Mouse (Mus musculus) kidney, adult 8-10 months (tissue): ENCODE results near the gene C1qa.

Source experiments
- DNase-seq, 2 experiments: peaks; one replicate each; pipeline ENCODE4 v3.0.0; 2022

The C1qa gene

DNA sequence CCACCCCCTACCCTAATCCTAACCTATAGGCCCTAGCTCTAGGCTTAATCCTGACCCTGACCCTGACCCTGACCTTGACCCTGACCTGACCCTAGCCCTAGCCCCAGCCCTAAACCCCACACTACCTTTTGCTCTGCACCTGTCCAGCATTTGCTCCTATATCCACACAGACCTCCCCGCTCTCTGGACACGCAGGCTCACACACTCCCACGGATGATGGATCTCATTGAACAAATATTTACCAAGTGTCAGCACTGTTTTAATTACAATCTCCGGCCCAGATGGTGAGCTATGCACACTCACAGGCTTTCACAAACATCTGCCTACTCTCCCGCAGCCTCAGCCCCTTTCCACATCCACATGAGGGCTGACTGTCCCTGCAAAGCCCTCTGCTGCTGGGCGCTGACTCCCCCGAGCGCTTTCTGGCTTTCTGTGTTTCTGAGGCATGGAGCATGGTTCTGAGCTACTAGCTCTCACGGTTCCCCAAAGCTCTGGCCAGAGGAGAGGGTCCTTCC lies 462 bp downstream of the C1qa start:
- no peak for DNase-seq

DNA sequence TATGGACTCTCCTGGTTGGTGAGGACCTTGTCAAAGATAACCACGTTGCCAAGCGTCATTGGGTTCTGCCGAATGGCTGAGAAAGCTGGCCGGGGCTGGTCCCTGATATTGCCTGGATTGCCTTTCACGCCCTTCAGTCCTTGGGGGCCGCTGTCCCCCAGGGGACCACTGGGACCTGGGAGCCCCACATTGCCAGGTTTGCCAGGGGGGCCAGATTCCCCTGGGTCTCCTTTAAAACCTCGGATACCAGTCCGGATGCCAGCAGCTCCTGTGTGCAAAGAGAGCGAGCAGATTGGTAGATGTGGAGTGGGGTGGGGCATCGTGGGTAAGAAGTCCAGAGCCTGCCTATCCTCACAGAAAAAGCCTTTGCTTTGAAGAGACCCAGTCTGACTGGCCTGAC lies 2.1 kb downstream of the C1qa start:
- DNase-seq = no peak

DNA sequence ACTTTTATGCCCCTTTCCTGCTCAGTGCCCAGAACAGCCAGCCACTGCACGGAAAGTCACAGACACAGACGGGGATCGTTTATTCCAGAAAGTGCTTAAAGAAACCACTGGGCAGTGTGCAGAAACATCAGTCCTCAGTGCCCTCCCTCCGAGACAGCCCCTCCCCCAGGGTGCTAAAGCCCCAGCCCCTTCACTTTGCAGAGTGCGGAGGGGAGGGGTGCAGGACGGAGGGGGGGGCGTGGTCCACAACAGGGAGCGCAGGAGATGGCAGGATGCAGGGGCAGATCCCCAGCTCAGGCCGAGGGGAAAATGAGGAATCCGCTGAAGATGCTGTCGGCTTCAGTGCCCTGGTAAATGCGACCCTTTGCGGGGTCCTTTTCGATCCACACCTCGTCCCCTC lies 2.7 kb downstream of the C1qa start:
- DNase-seq = no peak

DNA sequence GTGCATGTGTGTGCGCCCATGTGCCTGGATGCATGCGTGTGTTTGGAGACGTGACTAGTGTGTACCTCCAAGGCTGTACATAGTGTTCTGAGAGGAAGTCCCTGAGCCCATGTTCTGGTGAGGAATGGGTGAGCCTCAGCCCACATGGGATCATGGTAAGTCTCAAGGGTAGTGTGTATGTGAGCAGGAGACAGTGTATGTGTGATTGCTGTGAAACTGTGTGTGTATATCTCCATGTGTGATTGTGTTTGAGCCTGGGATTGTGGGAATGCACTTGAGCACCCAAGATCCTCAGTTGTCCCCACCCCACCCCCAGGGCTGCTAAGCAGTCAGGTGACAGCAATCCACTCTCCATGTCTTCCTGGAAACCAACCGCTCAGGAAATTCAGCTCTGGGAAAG lies 3.8 kb downstream of the C1qa start:
- no peak for DNase-seq

DNA sequence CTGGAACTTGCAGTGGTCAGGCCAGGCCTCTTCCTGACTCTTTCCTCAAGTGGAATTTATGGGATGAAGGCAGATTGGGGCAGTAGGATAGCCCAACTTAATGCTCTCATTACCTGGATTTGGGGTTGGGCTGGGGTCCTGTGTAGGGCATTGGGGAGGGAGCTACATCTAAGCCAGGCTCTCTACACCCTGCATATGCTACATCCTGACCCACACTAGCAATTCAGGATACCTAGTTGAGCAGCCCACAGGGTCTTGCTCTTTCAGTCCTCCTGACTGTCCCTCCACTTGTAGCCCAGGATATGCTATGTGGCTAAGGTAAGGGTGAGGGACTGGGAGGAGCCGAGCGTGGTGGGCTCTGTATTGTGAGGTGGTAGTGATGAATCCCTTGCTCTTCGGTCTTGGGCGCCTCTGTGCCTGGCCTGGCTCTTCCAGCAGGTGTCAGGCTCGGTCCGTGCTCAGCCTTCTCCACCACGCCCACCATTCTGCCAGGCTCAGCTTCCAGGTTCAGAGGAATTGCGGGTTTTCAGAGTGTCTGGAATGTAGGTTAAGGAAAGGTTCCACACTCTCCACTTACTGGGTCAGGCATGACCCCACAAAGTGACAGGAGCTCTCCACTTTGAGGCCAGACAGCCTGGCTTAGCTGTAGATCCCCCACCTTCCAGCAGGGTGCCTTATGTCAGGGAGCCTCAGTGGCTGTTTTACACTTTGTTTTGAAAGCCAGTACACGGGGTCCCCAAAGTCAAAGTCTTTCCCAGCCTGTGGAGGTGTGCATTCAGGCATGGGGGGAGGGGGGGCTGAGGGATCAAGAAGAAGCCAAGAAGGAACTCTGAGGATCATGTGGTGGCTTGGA lies 4.7 kb downstream of the C1qa start:
- peak in 1 of 2 experiments; percentile 18 for DNase-seq

DNA sequence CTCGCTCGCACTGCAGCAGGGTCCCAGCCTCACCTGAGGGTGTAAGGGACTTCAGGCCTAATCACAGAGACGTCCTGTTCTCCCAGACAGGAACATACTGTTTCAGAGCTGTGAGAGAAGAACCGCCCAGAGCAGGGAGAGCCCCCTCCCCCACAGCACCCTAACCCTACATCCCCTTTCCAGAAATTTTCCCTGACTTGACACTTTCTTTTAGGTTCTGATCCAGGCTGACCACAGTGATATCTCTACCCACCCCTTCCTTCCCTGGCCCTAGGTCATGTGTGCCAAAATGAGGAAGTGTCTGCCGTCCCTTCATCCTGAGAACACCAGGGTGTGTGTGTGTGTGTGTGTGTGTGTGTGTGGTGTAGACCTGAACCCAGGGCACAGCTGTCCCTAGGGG lies 5.8 kb downstream of the C1qa start, which contains the start of gene C1qc:
C1qc (minus strand) TSS at position 255 of the 400 bp plus-strand sequence.
- DNase-seq = peak in 1 of 2 experiments; percentile 14

DNA sequence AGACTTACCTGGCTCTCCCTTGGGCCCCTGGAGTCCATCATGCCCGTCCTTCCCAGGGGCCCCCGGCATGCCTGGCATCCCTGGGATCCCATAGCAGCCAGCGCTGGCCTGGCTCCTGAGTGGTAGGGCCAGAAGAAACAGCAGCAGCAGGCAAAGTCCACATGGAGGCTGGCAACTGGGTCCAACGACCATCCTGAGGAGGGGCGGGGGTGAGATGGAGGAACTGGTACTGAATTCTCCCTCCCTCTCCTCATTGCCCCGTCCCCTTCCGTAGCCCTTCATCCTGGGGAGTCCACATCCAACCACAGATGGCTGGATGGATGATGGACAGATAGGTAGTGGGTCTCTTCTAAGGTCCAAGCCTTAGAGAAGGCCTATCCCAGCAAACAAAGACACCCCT lies 6.2 kb downstream of the C1qa start:
- no peak for DNase-seq

DNA sequence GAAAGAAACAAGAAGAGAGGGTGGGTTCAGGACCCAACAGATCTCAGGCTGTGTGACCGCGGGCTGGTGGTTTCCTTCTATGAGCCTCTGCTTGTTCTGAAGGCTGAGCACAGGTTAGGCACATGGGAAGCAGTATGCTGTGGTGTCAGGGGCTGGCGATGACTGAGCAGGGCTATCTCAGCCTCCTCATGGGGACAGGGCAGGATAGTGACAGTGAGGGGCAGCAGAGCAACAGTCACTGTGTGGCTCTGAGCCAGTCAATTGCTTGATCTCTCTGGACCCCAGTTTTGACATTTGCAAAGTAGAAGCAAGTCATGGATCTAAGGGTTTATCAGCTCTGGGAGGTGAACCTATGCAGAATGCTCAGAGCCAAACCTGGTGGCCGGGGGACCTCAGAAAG lies 7.5 kb downstream of the C1qa start:
- DNase-seq = no peak

DNA sequence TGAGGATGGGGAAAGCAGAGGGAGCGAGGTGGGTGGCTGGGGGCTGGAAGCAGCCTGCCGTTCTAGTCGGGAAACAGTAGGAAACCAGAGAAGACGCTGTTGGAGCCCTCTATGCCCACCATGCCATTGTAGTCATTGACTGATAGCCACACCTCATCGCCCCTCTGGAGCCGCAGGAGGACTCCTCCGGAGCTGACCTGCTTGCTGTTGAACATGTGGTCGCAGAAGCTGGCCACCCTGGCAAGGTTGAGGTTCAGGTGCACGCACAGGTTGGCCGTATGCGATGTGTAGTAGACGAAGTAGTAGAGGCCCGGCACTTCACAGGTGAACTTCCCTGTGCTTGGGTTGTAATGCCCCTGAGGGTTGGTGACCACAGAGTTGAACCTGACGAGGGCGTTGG lies 8.6 kb downstream of the C1qa start:
- DNase-seq = no peak

DNA sequence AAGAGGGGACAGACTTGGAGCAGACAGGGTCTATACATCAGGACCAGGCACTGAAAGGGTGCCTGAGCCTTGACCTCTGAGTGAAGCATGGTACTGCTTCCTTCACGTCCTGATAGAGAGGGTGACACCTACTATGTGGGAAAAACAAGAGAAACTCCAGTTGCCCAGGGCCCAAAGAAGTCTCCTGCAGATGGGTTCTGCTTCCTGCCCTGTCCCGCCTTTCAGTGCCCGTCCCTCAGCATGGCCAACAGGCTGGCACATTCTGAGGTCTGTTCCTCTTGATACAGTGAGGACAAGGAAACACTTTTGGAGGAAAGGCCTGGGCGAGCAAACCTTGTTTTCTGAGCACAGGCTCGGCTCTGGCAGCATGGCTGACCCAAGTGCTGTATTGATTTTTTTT lies 10.9 kb downstream of the C1qa start:
- DNase-seq = no peak

DNA sequence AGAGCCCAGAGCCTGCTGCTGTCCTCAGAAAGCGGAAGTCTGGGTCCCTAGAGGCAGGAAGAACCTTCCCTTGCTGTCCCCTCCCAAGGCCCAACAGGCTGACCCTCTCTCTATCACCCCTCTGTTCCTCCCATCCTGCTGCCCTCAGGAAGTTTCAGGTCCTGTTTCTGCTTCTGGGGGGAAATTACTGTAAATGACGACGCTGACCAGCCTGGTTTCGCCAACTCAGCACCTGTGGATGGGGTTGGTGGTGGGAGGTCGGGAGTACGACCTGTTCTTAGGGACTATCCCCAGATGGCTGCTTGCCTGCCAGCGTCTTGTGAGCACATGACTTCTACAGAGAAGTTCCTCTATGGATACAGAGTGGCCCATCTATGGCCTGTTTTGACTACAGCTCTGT lies 12.5 kb downstream of the C1qa start, which contains the start of gene C1qb:
C1qb (minus strand) TSS at position 87 of the 400 bp plus-strand sequence.
- DNase-seq = no peak

DNA sequence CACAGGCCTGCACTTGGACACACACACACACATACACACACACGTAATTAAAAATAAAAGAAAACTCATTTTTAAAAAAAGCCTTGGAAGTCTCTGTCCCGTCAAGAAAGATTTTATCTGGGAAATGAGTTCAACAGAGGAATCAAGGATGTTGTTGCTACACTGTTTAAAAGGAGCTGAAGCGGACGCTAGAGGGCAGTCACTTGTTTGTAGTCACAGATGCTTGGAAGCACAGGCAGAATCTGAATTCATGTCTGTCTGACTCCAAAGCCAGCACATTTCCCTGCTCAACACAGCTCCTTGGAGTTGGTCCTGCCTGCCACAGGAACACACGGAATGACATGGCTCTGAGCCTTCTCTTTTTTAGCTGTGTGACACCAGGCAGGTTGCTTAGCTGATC lies 20.0 kb downstream of the C1qa start:
- peak in 1 of 2 experiments; percentile 29 for DNase-seq

DNA sequence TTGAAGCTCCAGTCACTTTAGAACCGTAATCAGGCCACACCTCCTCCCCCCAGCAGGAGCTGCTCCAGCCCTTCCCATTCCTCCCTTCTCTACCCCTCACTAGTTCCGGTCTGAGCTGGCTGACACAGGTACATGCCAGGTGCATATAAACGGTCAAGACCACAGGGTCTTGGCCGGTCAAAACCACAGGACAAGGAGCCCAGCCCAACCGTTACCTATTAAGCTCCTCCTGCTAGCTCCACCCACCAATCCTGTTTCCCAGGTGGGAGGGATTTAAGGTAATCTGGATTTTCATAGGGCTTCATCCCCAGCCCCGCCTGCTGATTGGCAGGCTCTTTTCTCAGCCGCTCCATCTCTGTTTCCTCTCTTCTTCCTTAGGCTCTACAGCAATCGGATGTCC lies 20.4 kb downstream of the C1qa start:
- no peak for DNase-seq

DNA sequence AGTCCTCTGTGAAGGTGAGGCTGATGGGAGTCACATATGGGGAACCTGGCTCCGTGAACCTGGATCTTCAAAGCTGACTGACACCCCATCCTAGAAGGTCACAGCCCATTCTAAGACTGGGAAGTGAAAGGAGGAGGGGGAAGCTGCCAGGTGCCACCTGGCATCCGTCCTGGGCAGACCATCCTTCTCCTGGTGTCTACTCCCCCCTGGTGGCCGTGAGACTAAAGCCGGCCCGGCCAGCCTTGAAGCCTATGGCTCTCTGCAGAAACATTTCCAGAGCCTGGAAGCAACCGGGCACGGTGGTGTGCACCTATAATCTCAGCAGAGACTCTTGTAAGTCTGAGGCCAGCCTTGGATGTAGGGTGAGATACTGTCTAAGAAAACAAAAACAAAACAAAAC lies 21.6 kb downstream of the C1qa start:
- peak; percentile 23 to 41 for DNase-seq

DNA sequence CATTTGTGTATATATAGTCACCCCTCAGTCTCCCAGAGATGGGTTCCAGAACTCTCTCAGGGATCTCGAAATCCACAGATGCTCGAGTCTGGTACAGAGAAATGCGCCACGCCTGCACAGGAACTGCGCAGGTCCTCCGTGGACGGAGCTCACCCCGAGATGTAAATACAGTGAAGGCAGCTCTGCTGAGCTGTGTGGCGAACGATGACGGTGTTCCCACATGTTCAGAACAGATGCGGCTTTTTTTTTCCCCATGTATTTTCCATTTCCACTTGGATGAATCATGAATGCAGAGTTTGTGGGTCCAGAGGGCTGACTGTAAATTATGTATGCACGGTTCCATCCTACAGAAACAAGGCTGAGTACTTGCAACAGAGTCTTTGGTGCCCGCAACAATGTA lies 23.6 kb downstream of the C1qa start:
- DNase-seq = no peak

DNA sequence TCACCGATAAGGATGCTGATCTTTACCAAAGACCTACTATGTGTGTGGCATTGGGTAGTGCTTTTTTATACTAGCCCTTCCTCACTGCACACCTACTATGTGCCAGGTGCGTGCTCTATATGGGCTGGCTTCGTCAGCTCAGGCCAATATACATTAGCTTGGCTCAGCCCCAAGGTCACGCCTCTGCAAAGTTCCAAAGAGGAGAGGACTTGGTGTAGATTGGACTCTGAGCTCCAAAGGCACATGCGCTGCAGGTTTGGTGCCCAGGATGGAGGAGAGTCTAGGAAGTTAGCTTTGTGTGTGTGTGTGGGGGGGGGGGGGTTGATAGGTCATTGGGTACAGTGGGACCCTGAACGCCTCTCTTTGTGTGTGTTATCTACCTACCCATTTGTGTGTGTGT lies 30.2 kb downstream of the C1qa start:
- no peak for DNase-seq

DNA sequence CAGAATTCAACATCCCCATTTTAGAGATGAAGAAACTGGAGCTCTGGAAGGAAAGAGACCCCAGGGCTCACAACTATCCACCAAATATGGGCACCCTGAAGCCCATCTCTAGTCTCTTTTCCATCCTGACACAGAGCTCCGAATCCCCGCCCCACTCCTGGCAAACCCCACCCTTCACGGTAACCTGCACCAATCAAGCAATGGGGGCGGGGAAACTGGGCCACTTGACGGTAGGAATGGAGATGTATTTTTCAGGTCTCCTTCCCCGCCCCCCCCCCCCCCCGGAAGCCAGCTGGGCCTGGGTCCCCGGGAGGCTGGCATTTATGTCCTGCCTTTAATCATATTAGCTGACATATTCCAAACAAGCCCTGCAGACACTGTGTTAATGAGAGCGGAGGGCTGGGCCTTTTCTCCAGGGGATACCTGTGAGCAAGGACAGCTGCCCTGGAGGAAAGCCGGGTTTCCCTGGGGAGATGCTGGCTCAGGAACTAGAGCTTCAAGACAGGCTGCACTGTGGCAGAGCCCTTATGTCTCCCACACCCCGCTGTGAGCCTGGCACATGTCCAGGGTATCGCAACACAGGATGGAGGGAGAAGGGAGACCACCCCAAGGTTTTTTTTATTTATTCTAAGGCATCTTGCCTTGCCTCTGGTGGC lies 30.8 kb downstream of the C1qa start:
- DNase-seq = no peak

DNA sequence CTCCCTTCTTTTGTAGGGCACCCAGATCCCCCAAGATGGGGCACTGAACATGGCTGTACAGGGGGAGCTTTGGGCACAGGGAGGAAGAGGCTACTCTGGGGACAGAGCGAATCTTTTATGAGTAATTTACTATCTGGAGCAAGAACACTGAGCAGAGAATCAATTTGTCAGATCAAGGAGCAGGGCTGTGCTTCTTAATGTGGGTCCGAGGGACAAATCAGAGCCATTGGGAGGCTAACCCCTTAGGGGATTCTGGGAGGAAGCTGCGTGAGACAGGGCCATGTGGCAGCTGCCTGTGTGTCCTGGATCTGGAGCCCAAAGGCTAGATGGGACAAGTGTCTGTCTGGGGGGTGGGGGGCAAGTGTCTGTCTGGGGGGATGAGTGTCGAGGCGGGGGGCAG lies 33.1 kb downstream of the C1qa start:
- no peak for DNase-seq

DNA sequence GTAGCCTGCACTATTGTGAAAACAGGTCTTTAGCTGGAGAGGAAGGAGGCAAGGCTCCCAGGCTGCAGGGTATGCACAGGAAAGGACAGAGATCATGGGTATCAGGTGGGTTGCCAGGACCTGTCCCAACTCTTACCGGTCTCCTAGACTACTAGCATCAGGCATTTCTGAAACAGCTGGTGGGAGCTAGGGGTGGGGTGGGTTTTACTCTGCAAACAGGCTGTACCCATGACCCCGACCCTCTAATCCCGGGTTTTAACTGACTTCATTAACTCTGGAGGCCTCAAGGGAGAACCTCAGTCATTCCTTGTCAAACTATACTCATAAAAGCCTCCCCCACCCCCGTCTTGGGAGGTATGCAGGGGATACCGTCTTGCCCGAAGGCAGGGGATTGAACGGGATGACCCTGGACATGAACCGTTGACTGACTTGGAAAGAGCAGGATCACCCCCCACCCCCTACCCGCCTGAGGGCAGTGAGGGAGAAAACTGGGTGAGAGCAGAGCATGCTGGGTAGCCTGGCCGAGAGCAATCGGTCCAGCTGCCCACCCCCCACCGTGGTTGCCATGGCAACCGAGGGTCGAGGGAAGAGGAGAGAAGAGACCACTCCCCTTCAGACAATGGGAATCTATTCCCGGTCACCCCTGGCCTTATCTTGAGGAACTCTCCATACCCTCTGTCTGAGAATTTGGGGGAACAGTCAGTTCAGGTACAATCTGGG lies 33.7 kb downstream of the C1qa start:
- DNase-seq = no peak

DNA sequence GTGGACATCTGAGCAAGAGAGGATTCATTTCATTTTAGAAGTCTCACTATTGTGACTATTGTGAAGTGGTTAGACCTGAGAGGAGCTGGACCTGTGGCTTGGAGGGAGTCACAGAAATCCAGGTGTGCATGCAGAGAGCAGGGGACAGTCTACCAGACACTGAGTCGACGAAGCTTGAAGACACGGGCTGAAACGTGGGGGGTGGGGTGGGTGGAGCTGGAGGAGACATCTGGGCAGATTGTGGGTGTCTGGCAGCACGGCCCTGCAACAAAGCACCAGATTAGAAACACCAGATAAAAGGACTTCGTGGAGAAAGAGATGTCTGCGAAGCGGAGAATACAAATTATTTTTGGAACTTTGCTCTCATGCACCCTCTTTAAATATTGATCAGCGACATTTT lies 35.1 kb downstream of the C1qa start:
- no peak for DNase-seq

DNA sequence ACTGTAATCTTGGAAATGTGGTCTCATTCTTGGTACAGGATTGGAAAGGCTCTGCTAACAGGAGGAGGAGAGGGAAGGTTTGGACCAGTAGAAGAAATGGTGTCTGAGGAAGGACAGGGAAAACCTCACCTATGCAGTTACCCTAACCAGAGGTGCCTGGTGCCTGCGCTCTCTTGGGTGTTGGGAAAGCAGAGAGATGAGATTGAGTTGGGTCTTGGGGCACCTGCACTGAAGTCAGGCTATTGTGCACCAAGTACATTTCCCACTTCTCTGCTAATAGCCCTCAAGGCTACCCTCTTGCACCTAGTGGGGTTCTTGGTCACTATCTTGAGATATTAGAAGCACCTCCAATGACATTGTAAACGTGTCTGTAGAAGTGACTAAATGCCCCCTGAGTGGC lies 36.2 kb downstream of the C1qa start:
- DNase-seq = no peak

DNA sequence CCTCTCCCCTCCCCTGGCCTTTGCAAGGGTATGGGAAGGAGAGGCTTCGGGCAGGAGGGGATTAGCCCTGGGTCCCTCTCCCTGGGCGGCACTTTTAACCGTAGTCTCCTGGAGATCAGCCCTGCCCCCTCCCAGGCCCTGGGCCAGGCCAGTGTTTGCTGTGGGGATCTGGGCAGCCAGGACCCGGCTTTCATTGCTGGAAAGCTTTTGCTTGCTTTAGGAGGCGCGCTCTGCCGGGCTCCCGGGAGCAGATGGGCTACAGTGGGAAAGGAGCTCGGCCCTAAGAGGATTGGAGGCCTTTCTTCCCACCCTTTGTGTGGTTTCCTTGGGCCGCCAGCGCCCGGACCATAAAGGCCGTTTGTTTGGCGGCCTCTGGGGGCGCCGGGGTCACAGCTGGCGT lies 36.8 kb downstream of the C1qa start:
- no peak for DNase-seq

DNA sequence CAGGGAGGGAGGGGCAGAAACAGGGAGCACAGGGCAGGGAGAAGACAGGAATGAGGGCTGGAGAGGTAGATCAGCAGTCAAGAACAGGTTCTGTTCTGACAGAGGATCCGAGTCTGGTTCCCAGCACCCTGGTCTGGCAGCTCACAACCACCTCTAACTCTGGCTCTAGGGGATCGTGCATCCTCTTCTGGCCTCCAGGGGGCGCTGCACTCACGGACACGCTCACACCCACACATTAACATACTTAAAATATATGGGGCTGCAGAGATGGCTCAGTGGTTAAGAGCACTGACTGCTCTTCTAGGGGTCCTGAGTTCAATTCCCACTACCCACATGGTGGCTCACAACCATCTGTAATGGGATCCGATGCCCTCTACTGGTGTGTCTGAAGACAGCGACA lies 38.6 kb downstream of the C1qa start:
- no peak for DNase-seq

DNA sequence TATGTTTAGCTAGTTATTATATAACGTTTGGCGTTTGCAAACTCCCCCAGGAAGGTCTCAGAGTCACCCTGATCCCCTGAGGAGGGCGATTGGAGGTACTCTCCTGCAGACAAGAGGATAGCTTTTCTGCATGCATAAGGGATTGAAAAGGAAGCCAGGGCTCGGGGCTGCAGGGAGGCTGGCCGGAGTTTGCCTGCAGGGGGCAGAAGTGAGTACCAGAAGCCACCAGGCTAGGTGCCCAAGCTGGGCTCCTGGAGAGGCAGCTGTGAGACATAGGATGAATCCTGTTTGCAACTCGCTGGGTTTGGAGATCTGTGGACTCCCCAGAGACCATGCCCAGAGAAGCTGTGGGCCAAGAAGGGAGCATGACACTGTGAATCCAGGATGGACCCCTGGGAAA lies 43.5 kb downstream of the C1qa start:
- no peak for DNase-seq
